Mouse (Mus musculus): ENCODE measurements around the gene Det1.

DNA sequence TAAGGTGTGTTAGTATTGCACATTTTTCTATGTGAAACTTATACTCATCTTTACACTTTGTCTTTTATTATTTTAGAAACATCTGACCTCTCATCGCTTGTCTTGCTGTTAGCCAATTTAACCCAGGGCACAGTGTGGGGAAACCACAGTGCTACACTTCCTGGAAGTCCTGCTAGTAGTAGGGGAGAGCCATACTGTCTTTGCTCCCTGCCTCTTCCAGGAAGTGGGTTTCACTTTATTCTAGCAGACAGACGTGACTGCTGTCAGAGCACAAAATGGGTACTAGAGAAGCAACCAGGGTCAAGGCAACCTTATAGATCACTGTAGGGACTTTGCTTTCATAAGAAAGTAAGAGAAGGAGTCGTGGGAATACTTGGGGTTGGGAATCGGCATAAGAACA is 7.0 kb upstream of the Det1 start:
- no peak for TF ChIP-seq CTCF (IDR thresholded peaks at IDR 0.05; ENCODE audit: low read depth)
- no peak for TF ChIP-seq EP300 (IDR thresholded peaks at IDR 0.05; ENCODE audit: low read depth)
